Mouse (Mus musculus): Measurements from ENCODE around the gene Pygo1.

Gene Pygo1

DNA sequence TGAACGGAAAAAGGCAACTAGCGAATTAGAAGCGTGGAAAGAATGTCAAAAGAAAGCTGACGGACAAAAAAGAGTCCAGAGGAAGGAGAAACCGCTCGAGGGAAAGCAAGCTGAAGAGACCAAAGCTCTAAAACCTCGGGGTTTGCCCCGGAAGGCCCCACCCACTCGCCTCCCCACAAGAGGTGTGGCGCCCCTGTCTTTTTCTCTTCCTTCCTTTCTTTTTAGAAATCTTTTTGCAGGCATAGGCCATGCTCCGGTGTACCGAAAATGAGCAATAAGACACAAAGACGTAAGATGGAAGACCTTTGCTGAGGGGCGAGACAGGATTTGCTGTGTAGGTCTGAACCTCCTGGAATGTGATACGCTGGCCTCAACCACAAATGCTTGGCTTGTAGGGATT lies 36.5 kb downstream of the Pygo1 start:
- TF ChIP-seq GATA4 (IDR thresholded peaks at IDR 0.05; ENCODE audit: insufficient replicate concordance, low read length), result no peak

GRCm38 (mm10) chr9:72968349-72969061 lies 43.1 kb downstream of the Pygo1 start:
- TF ChIP-seq GATA4 (IDR thresholded peaks at IDR 0.05; ENCODE audit: insufficient replicate concordance, low read length), result no peak

DNA sequence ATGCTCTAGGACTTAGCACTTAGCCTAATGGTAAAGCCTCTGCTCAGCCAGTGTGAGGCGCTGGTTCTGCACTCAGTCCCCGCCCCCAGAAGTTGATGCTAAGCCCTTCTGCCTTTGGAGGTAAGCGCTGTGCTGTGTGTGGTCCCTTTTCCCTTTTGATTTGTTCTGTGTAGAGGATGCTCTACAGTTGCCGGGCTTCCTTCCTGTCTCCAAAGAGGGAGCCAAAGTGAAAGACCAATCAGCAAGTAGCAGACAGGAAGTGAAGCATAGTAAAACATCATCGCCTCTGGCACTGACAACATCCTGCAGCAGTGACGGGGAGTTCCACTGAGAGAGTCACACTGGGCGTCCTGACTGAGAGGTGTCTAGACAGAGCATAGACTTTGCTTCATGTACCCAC lies 44.4 kb downstream of the Pygo1 start:
- TF ChIP-seq GATA4 (IDR thresholded peaks at IDR 0.05; ENCODE audit: insufficient replicate concordance, low read length), result no peak

DNA sequence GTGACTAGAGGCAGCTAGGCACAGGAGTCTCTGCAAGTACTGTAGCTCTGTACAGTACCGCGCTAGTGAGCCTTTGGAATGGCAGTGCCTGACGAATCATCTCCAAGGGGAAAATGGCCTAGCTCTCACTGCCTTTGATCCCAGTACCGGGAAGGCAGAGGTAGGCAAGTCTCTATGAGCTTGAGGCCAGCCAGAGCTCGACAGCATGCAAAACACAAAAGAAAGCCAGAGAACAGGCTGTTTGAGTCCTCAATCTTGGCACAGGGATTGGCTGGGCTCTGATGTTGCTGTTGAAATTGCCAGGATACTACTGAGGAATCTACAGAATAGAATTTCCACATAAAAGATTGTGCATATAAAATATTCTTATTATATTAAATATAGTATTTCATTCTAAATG lies 47.0 kb downstream of the Pygo1 start:
- no peak for TF ChIP-seq GATA4 (IDR thresholded peaks at IDR 0.05; ENCODE audit: insufficient replicate concordance, low read length)

GRCm38 (mm10) chr9:72972984-72973383 lies 47.5 kb downstream of the Pygo1 start:
- TF ChIP-seq GATA4 (IDR thresholded peaks at IDR 0.05; ENCODE audit: insufficient replicate concordance, low read length), result no peak

GRCm38 (mm10) chr9:72974734-72975133 lies 49.3 kb downstream of the Pygo1 start:
- TF ChIP-seq GATA4 (IDR thresholded peaks at IDR 0.05; ENCODE audit: insufficient replicate concordance, low read length), result no peak

DNA sequence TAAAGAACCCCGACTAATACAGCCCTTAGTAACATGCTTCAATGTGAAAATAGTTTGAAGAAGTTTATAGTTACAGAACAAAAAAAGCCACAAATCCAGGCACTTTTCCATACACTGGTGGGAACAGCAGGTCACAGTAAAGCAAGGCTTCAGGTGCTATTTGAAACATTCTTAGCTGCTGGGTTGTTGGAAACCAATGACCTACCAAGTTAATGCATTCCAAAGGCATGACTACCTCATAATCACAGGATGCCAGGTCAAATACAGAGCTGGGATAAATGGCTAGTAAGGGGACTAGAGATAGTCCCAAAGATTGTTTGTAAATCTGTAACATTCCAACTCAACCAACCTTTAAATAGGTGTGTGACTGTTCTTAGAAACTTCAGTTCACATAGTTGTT lies 49.8 kb downstream of the Pygo1 start:
- TF ChIP-seq GATA4 (IDR thresholded peaks at IDR 0.05; ENCODE audit: insufficient replicate concordance, low read length), result no peak

DNA sequence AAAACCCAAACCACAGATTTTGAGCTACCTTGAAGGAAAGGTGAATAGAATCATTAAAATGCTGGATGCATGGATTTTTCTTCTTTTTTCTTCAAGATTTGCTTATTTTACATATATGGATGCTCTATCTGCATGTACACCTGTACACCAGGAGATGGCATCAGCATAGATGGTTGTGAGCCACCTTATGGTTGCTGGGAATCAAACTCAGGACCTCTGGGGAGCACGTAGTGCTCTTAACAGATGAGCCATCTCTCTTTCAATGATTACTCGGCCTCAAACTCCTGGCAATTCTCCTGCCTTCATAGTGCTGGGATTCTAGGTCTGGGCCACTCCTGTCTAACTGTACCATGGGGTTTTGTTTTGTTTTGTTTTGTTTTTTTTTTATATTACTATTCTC lies 57.6 kb downstream of the Pygo1 start:
- no peak for TF ChIP-seq GATA4 (IDR thresholded peaks at IDR 0.05; ENCODE audit: insufficient replicate concordance, low read length)

GRCm38 (mm10) chr9:72985250-72986220 lies 60.1 kb downstream of the Pygo1 start, which contains the start of the genes Ccpg1os and Ccpg1:
Ccpg1os (minus strand) TSS chr9:72985382.
Ccpg1 (plus strand) TSS chr9:72985429.
- peak; percentile 58; the same call in 1 of the 2 replicates for TF ChIP-seq GATA4 (IDR thresholded peaks at IDR 0.05; ENCODE audit: insufficient replicate concordance, low read length)

DNA sequence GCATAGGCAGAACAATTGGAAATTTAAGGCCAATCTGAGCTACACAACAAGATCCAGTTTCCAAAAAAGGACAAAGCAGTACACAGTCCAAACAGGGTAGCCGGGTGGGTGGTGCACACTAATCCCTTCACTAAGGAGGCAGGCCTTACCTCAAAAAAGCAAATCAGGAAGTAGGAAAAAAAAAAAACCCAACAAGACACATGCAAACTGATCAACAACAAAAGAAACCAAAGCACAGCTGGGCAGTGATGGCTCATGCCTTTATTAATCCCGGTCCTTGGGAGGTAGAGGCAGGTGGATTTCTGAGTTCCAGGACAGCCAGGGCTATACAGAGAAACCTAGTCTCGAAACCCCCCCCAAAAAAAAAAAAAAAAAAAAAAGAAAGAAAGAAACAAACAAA lies 62.3 kb downstream of the Pygo1 start:
- TF ChIP-seq GATA4 (IDR thresholded peaks at IDR 0.05; ENCODE audit: insufficient replicate concordance, low read length), result no peak

GRCm38 (mm10) chr9:72988706-72989105 lies 63.3 kb downstream of the Pygo1 start:
- no peak for TF ChIP-seq GATA4 (IDR thresholded peaks at IDR 0.05; ENCODE audit: insufficient replicate concordance, low read length)

DNA sequence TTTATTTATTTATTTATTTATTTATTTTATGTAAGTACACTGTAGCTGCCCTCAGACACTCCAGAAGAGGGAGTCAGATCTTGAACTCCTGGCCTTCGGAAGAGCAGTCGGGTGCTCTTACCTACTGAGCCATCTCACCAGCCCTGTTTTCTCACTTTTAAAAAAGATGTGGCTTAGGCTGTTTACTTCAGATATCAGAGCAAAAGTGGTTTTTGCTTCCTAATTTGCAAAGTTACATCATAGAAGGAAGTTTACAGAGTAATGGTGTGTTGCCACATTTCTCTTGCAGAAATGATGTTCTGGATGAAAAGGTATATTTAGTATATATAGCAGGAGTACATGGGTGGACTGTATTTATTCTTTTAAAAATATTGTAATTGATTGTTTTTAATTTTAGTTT lies 66.0 kb downstream of the Pygo1 start:
- no peak for TF ChIP-seq GATA4 (IDR thresholded peaks at IDR 0.05; ENCODE audit: insufficient replicate concordance, low read length)

GRCm38 (mm10) chr9:72992576-72992975 lies 67.1 kb downstream of the Pygo1 start:
- no peak for TF ChIP-seq GATA4 (IDR thresholded peaks at IDR 0.05; ENCODE audit: insufficient replicate concordance, low read length)

GRCm38 (mm10) chr9:72996167-72996566 lies 70.7 kb downstream of the Pygo1 start:
- no peak for TF ChIP-seq GATA4 (IDR thresholded peaks at IDR 0.05; ENCODE audit: insufficient replicate concordance, low read length)

DNA sequence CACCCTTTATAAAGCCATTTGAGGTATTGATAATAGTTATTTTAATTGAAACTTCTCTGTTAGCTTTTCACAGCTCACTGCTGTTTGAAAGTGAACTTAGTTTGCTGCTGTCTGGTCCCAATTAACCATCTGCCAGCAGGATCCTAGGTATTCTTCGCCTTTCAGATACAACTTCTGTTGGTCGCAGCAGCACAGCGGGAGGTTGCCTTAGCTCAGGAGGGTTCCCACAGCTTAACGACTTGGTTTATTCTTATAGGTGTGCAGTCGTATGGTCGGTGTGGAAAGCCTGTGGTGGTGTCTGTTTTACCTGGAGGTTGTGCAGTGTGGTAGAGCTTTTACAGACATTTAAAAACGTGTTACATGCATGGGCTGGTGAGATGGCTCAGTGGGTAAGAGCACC lies 71.4 kb downstream of the Pygo1 start:
- TF ChIP-seq GATA4 (IDR thresholded peaks at IDR 0.05; ENCODE audit: insufficient replicate concordance, low read length), result no peak

- no peak for TF ChIP-seq GATA4 (IDR thresholded peaks at IDR 0.05; ENCODE audit: insufficient replicate concordance, low read length)
Observed at GRCm38 (mm10) chr9:73000487-73000886, 75.0 kb downstream of the Pygo1 start.
